Mouse (Mus musculus) ES-E14 (cell line): Measurements from ENCODE around the gene Exoc4. TPM values are rescaled to one million over a fixed set of nuclear protein-coding genes. Genes with fewer than 3 reads are reported as not detected.

ENCODE experiments used
- DNase-seq: peaks from one replicate; pipeline ENCODE4 v3.0.0-alpha.2; 2013; ENCODE audit warnings: low read depth, low spot score
- H3K27ac ChIP-seq: 2 replicates; pipeline ENCODE4 v1.5.1; 2012; ENCODE audit warnings: low read depth, mild to moderate bottlenecking, low read length, moderate library complexity, mixed read lengths; ENCODE audit not compliant: poor library complexity, insufficient read depth, severe bottlenecking
- H3K36me3 ChIP-seq: 2 replicates; pipeline ENCODE4 v1.6.1; 2012; ENCODE audit warnings: mild to moderate bottlenecking, low read length, moderate library complexity, mixed read lengths; ENCODE audit not compliant: control insufficient read depth, poor library complexity, insufficient read depth, severe bottlenecking
- H3K4me1 ChIP-seq, 2 experiments: fragments of 150-350 bp in 1 of 2; sonication (generic) in 1 of 2; 2 replicates each; pipeline ENCODE4 v1.6.1; 2012; ENCODE audit warnings: low read length in 2 of 2, mild to moderate bottlenecking in 1 of 2, mixed read lengths in 1 of 2; ENCODE audit not compliant: control insufficient read depth in 2 of 2, insufficient read depth in 2 of 2, poor library complexity in 1 of 2
- H3K4me3 ChIP-seq, 2 experiments: fragments of 150-350 bp in 1 of 2; sonication (generic) in 1 of 2; 2 replicates each; pipeline ENCODE4 v1.5.1; 2012; ENCODE audit warnings: low read length in 2 of 2, low read depth in 1 of 2, mild to moderate bottlenecking in 1 of 2, mixed read lengths in 1 of 2; ENCODE audit not compliant: insufficient read depth in 1 of 2, poor library complexity in 1 of 2, severe bottlenecking in 1 of 2
- H3K9ac ChIP-seq: 2 replicates; pipeline ENCODE4 v1.6.1; 2012; ENCODE audit warnings: low read depth, mild to moderate bottlenecking, low read length, mixed read lengths; ENCODE audit not compliant: poor library complexity, insufficient read depth, severe bottlenecking
- H3K9me3 ChIP-seq: fragments of 150-350 bp; sonication (generic); 2 replicates; pipeline ENCODE4 v1.6.1; 2012; ENCODE audit warnings: low read depth, mild to moderate bottlenecking, low read length; ENCODE audit not compliant: control insufficient read depth, insufficient read depth
- CHD2 ChIP-seq: IDR thresholded peaks from 2 replicates; pipeline ENCODE4 v1.6.1; 2014; ENCODE audit warnings: mild to moderate bottlenecking, low read depth, low read length, inconsistent platforms
- HCFC1 ChIP-seq: IDR thresholded peaks from 2 replicates; pipeline ENCODE4 v1.6.1; 2012; ENCODE audit warnings: low read length, inconsistent platforms, borderline replicate concordance; ENCODE audit not compliant: insufficient read depth
- MAFK ChIP-seq: IDR thresholded peaks from 2 replicates; pipeline ENCODE4 v1.6.1; 2014; ENCODE audit warnings: mild to moderate bottlenecking, low read depth, low read length, inconsistent platforms; ENCODE audit not compliant: insufficient read depth
- ZC3H11A ChIP-seq: IDR thresholded peaks from 2 replicates; pipeline ENCODE4 v1.6.1; 2012; ENCODE audit warnings: low read depth, mild to moderate bottlenecking, inconsistent platforms, low read length, borderline replicate concordance
- ZNF384 ChIP-seq: IDR thresholded peaks from 2 replicates; pipeline ENCODE4 v1.6.1; 2012; ENCODE audit warnings: low read depth, low read length, inconsistent platforms
- in situ Hi-C, 2 experiments: fragments of 600-800 bp; cut with MboI; formaldehyde crosslinking; loops; one replicate each; pipeline ENCODE4 v1.15.1; 2025; ENCODE audit warnings: low sequenced_read_pairs in 2 of 2, inconsistent platforms in 1 of 2; ENCODE audit not compliant: unreplicated experiment in 2 of 2
- total RNA-seq: library from RNA; depleted of rRNA; stranded (reverse); fragments of 300-350 nt; gene quantifications from 2 replicates; pipeline ENCODE4 v1.2.3, GENCODE M21; 2012

Exoc4 gene
- total RNA-seq, 1 experiment: 99.3 TPM

- no peak overlapping the region for H3K27ac ChIP-seq
- H3K9me3 ChIP-seq: no peaks in the 10 kb centered on the region
- H3K4me3 ChIP-seq: no peak overlapping the region
- TF ChIP-seq CHD2: no peak
- no peak for TF ChIP-seq ZC3H11A
- TF ChIP-seq MAFK: no peak
- no peaks in the 10 kb centered on the region for H3K4me1 ChIP-seq
- DNase-seq: no peak
- H3K9ac ChIP-seq: no peak overlapping the region
- in situ Hi-C loops: no loop called here
- H3K36me3 ChIP-seq: no peaks in the 10 kb centered on the region
Measured at GRCm38 (mm10) chr6:33955469-33955868, 706.6 kb downstream of the Exoc4 start.

DNA sequence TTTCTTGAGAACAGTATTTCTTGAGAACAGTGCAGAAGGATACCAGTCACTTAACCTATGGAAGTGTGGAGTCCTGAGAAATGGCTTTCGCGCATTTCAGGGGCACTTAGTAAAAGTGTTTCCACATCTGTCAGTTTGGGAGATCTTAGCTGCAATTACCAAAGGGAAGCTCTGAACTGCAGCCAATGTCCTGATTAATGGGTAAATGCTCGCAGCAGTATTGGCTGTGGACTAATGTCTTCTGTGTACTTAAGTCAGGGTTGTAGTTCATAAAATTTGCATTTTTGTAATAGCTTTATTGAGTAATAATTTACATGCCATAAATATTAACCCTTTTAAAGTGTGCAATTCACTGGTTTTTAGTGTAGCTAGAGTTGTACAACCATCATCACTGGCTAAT is 709.4 kb downstream of the Exoc4 start:
- Histone ChIP-seq H3K36me3 (no peaks in the 10 kb centered on the region), H3K9me3 (no peaks in the 10 kb centered on the region), H3K4me3 (no peak overlapping the region), H3K27ac (no peak overlapping the region), H3K9ac (no peak overlapping the region), H3K4me1 (no peaks in the 10 kb centered on the region)
- in situ Hi-C loops: no loop called here
- no peak for DNase-seq
- TF ChIP-seq HCFC1: no peak
- no peak for TF ChIP-seq CHD2
- TF ChIP-seq ZNF384: no peak
- TF ChIP-seq ZC3H11A: no peak
- no peak for TF ChIP-seq MAFK

DNA sequence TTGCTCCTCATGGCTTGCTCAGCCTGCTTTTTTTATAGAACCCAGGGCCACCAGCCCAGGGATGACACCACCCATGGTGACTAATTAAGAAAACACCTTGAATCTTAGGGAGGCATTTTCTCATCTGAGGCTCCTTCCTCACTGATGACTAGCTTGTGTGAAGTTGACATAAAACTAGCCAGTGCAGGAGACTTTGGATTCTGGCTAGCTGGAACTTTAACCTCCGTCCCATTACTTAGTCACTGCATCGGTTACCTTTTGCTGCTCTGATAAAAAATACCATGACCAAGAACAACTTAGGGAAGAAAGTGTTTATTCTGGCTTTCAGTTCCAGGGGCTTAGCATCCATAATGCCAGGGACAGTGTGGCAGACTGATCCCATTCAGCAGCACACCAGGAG is 711.9 kb downstream of the Exoc4 start:
- in situ Hi-C loops: no loop called here
- TF ChIP-seq MAFK: no peak
- TF ChIP-seq CHD2: no peak
- TF ChIP-seq HCFC1: no peak
- TF ChIP-seq ZNF384: no peak
- TF ChIP-seq ZC3H11A: no peak
- H3K27ac ChIP-seq: no peak overlapping the region
- H3K9ac ChIP-seq: no peak overlapping the region
- no peaks in the 10 kb centered on the region for H3K36me3 ChIP-seq
- DNase-seq: no peak
- H3K4me1 ChIP-seq: no peaks in the 10 kb centered on the region
- H3K9me3 ChIP-seq: no peaks in the 10 kb centered on the region
- no peak overlapping the region for H3K4me3 ChIP-seq

- no peak overlapping the region for H3K27ac ChIP-seq
- H3K4me1 ChIP-seq: no peaks in the 10 kb centered on the region
- H3K9me3 ChIP-seq: no peaks in the 10 kb centered on the region
- no peaks in the 10 kb centered on the region for H3K36me3 ChIP-seq
- no peak overlapping the region for H3K9ac ChIP-seq
- in situ Hi-C loops: no loop called here
- no peak overlapping the region for H3K4me3 ChIP-seq
- TF ChIP-seq MAFK: no peak
- no peak for TF ChIP-seq HCFC1
- TF ChIP-seq CHD2: no peak
- no peak for TF ChIP-seq ZNF384
- no peak for TF ChIP-seq ZC3H11A
- no peak for DNase-seq
Measured at GRCm38 (mm10) chr6:33963092-33963491, 714.2 kb downstream of the Exoc4 start.

GRCm38 (mm10) chr6:33965571-33965970 is 716.7 kb downstream of the Exoc4 start:
- no peak overlapping the region for H3K4me3 ChIP-seq
- TF ChIP-seq ZNF384 (no peak), HCFC1 (no peak), ZC3H11A (no peak), CHD2 (no peak), MAFK (no peak)
- H3K9me3 ChIP-seq: no peaks in the 10 kb centered on the region
- H3K36me3 ChIP-seq: no peaks in the 10 kb centered on the region
- no peaks in the 10 kb centered on the region for H3K4me1 ChIP-seq
- in situ Hi-C loops: no loop called here
- no peak for DNase-seq
- no peak overlapping the region for H3K27ac ChIP-seq
- no peak overlapping the region for H3K9ac ChIP-seq
